Mouse (Mus musculus) G1E-ER4 (cell line): ENCODE data around the gene Slc1a4. TPM values are rescaled to one million over a fixed set of nuclear protein-coding genes. Genes with fewer than 3 reads are reported as not detected.

Experiments used
- GATA1 ChIP-seq: IDR thresholded peaks from one replicate; pipeline ENCODE4 v1.8.0; 2012; ENCODE audit warnings: low read length, inconsistent platforms
- polyA plus RNA-seq: library from polyadenylated mRNA; stranded (reverse); fragments of >175 nt; gene quantifications from 2 replicates; pipeline ENCODE4 v1.2.3, GENCODE M21; 2012

The Slc1a4 gene
- polyA plus RNA-seq, 1 experiment: 3.2 TPM

- TF ChIP-seq GATA1: no peak
Measured at GRCm38 (mm10) chr11:20299900-20300299, 32.6 kb downstream of the Slc1a4 start.

GRCm38 (mm10) chr11:20284463-20284862 is 48.0 kb downstream of the Slc1a4 start:
- TF ChIP-seq GATA1: no peak

DNA sequence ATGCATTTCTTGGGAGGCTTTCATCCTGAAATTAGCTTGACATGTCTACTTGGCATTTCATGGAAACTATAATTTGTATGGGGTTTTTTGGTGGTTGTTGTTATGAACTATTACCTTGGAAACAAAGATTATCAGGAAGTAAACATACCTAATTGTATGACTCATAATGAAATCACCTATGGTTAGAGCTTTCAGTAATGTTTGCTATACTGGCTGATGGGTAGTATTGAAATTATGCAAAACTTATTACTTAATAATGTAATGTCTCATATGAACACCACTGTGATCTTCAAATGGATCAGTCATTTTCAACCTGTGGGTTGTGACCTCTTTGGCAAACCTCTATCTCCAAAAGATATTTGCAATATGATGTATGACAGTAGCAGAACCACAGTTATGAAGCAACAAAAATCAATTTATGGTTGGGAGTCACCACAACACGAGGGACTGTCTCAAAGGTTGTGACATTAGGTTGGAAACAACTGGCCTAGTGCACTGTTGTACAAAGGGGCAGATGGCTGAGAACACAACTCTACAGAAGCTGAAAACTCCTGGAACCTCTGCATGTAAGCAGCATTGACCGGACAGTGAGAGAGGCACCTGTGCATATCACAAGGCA is 49.8 kb downstream of the Slc1a4 start:
- TF ChIP-seq GATA1: no peak

DNA sequence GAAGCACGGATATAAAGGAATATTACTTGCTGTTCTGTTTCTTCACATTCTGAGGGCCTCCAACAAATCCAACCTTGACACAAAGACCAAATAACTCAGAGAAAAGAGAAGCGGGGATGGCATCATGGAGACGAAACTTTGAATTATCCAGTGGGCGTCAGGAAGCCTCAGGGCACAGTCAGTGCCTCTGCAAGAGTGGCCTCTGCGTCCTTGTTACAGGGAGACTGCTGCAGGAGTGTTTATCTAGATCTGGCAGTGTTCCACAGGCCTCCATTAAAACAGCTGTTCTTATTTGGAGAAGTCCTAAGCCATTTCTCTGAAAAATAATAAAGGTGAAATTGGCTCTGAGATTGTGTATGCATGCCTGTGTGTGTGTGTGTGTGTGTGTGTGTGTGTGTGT is 51.5 kb downstream of the Slc1a4 start:
- TF ChIP-seq GATA1: no peak

- TF ChIP-seq GATA1: no peak
Measured at GRCm38 (mm10) chr11:20278702-20279101, 53.8 kb downstream of the Slc1a4 start.

DNA sequence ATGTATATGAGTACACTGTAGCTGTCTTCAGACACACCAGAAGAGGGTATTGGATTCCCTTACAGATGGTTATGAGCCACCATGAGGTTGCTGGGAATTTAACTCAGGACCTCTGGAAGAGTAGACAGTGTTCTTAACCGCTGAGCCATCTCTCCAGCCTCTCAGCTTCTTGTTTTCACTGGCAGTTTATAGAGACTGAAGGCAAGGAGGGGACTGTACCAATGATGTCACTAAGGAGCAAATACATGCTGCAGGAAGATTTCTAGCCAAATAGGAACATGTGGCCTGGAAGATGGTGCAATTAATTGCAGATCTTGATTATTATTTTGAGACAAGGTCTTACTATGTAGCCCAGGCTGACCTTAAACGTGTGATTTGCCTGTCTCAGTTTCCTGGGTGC is 55.4 kb downstream of the Slc1a4 start:
- TF ChIP-seq GATA1: no peak

DNA sequence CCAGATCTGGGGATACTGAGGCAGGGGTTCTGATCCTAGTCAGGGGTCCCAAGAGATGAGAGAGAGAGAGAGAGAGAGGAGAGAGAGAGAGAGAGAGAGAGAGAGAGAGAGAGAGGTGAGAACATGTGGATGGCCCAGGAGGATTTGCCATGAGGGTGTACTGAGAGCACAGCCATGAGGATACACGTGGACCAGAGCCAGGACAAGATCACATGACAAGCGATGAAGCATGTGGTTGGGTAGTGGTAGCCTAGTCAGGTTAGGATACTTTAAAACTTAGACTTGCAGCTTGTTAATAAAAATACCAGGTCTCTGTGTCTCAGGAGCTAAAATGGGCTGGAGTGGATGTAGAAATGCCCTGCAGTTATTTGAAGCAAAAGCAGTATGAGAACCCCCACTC is 56.5 kb downstream of the Slc1a4 start:
- no peak for TF ChIP-seq GATA1

DNA sequence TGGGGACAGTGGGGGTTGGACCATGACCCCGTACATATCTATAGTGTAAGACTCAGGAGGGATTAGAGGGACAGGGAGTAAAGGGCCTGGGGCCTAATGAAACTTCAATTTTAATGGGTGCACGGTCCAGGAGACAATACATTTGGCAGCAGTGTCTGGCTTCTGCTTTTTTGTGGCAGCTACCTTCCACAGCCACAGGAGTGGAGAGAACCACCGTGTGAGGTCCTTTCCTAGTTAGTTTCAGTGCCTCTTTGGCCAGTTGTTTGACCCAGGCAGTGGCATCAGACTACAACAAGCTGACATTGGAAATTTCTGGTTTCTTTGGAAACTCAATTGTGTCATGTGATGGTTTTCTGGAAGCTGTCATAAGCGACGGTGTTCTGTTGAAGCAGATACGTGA is 62.6 kb downstream of the Slc1a4 start:
- TF ChIP-seq GATA1: no peak

GRCm38 (mm10) chr11:20262628-20263380 is 69.7 kb downstream of the Slc1a4 start:
- no peak for TF ChIP-seq GATA1

DNA sequence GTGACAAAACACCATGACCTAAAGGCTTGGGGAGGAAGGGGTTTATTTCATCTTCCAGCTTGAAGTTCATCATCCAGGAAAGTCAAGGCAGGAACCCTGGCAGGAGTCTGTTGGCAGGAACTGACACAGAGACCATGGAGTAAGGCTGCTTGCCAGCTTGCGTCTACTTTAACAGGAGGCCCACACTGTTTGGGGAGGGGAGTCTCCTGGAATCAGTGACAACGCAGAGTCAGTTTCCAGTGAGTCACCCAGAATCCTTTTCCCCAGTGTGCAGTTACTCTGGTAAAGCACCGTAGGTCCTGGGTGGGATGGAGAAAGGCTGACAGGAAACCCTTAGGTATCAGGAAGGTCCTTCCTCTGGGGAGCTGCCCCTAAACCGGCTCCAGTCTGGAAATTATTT is 77.7 kb downstream of the Slc1a4 start:
- no peak for TF ChIP-seq GATA1

DNA sequence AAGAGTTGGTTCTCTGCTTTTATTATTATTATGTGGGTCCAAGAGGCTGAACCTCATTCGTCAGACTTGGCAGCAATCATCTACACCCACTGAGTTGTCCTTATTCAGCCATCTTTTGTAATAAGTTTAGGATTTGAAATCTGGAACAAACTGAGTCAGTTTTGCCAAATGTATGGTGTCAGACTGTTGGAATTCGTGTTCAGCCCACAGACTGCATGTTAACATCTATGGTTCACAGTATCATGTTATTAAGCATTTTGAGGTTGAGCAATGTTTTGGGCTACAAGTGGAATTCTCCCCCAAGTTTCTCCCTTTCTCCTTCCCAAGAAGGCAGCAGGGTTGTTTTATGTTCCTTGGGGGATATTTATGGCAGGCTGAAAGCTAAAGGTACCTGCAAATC is 79.4 kb downstream of the Slc1a4 start:
- no peak for TF ChIP-seq GATA1

Other genes starting within 250 kb of the Slc1a4 start
- 94.1 and 134 TPM in 2 replicates for gene Actr2, start 219.8 kb downstream of the Slc1a4 start, polyA plus RNA-seq
- 46.9 and 61.5 TPM in 2 replicates for gene Rab1a, start 131.3 kb downstream of the Slc1a4 start, polyA plus RNA-seq
- 18.7 and 21.4 TPM in 2 replicates for gene Cep68, start 83.3 kb downstream of the Slc1a4 start, polyA plus RNA-seq
- 24.2 and 28.2 TPM in 2 replicates for gene Sertad2, start 210.5 kb upstream of the Slc1a4 start, polyA plus RNA-seq